Mouse (Mus musculus) heart, embryonic 15.5 days (tissue): ENCODE data around the gene Gpr55. TPM values are rescaled to one million over a fixed set of nuclear protein-coding genes. Genes with fewer than 3 reads are reported as not detected.
A peak's percentile ranks its signal among the peaks of the same experiment; 100 is the strongest.

Source experiments
- ATAC-seq: fragments of 200-750 bp; cut with Nextera tagmentation; replicated peaks from 2 replicates; pipeline ENCODE4 v1.8.0; 2017; ENCODE audit warnings: low read depth, moderate TSS enrichment; ENCODE audit not compliant: insufficient number of reproducible peaks, insufficient read depth, low FRiP score
- H3K27ac ChIP-seq: fragments of 300-500 bp; sonication (generic); 2 replicates; pipeline ENCODE4 v1.5.1; 2015; ENCODE audit warnings: mild to moderate bottlenecking, inconsistent platforms
- H3K27me3 ChIP-seq: fragments of 300-500 bp; sonication (generic); 2 replicates; pipeline ENCODE4 v1.6.1; 2015; ENCODE audit warnings: inconsistent platforms
- H3K36me3 ChIP-seq: fragments of 300-500 bp; sonication (generic); 2 replicates; pipeline ENCODE4 v1.6.1; 2015; ENCODE audit warnings: mild to moderate bottlenecking, inconsistent platforms
- H3K4me1 ChIP-seq: fragments of 300-500 bp; sonication (generic); replicated peaks from 2 replicates; pipeline ENCODE4 v1.6.1; 2015; ENCODE audit warnings: inconsistent platforms
- H3K4me2 ChIP-seq: fragments of 300-500 bp; sonication (generic); 2 replicates; pipeline ENCODE4 v1.6.1; 2015; ENCODE audit warnings: inconsistent platforms, mild to moderate bottlenecking, moderate library complexity
- H3K4me3 ChIP-seq: fragments of 300-500 bp; sonication (generic); 2 replicates; pipeline ENCODE4 v1.5.1; 2015; ENCODE audit warnings: mild to moderate bottlenecking, inconsistent platforms
- H3K9ac ChIP-seq: fragments of 300-500 bp; sonication (generic); 2 replicates; pipeline ENCODE4 v1.6.1; 2015; ENCODE audit warnings: mild to moderate bottlenecking, inconsistent platforms
- H3K9me3 ChIP-seq: fragments of 300-500 bp; sonication (generic); replicated peaks from 2 replicates; pipeline ENCODE4 v1.6.1; 2016; ENCODE audit warnings: inconsistent platforms
- WGBS: fragments of 180-500 bp; shearing (Covaris S2); methylation state at CpG from one replicate; pipeline ENCODE4 v1.1.7; 2015; ENCODE audit warnings: mixed read lengths; 5-methylcytosine and 5-hydroxymethylcytosine counted together
- polyA plus RNA-seq: library from polyadenylated mRNA; unstranded; fragments of >200 nt; fragmentation: Nextera tagmentation; extraction: Ambion mirVana; gene quantifications from 2 replicates; pipeline ENCODE4 v1.2.1, GENCODE M21; 2015

The Gpr55 gene
- polyA plus RNA-seq, 1 experiment from 2014 or later: 0.06 TPM

DNA sequence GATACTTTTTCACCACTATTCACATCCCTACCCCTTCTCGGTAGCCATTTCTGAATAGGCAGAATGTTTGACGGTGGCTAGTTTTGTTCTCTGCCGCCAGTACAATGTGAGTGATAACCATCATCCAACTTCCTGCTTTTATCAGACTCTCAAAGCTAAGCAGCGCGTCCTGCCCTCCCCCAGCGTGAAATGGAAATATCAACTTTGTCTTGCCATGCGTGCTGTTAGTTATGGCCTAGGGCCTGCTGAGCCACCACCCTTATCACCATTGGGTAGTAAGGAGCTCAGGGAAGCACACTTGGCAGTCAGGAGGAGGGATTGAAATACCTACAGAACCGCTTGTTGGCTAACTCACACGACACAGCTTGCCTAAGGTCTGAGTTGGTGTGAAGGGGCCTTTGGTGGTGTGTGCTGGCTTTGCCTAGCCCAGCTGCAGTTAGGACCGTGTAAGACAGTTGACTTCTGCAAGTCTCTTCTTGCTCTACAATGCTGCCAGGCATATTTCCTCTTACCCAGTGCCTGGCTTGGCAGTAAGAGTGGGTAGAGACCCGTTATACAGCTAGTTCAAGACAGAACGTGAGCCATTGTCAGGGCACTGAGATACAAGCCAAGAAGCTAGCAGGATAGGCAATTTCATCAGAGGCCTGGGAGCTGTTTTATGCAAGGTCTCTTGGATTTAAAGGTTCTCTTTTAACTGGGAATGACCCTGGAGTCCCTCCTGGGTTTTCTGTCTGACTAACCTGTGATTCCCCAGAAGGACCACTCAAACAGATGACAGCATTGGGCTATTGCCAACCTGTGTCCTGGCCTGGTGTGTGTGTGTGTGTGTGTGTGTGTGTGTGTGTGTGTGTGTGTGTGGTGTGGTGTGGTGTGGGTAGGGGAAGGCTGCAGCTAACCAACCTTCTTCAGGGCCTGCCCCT, 63.8 kb downstream of the Gpr55 start:
- no peaks in the 10 kb centered on the region for H3K9me3 ChIP-seq
- 43% methylated on average over 12 of the region's 12 CpGs for WGBS
- 0 out of 2 replicates have a peak overlapping the region, but pooled peaks have one; percentile 13 for H3K9ac ChIP-seq
- H3K27ac ChIP-seq: peak overlapping the region; percentile 67
- H3K4me1 ChIP-seq: peaks cover 73% of the 10 kb centered on the region
- H3K4me3 ChIP-seq: no peak overlapping the region
- no peaks in the 10 kb centered on the region for H3K27me3 ChIP-seq
- ATAC-seq: no peak
- no peaks in the 10 kb centered on the region for H3K36me3 ChIP-seq
- peak overlapping the region; percentile 85 for H3K4me2 ChIP-seq

DNA sequence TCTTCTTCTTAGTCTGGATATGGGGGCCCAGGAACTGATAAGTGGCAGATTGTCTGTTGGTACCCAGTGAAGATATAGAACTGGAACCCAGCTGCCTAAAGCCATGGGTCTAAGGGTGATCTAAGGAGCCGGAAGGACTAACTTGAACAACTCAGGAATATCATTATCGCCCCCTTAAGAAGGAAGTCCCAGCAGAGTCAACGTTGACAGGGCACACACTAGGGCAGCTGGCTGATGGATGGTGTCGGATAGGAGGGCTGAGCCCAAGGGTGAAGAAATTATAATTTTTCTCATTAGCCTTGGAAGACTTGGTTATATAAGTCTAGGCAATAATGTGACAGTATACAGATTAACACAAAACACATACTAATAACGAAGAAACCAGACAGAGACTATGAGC, 64.7 kb downstream of the Gpr55 start:
- 71% methylated on average over 5 of the region's 5 CpGs for WGBS
- Histone ChIP-seq H3K27me3 (no peaks in the 10 kb centered on the region), H3K4me3 (peak overlapping the region; percentile 72), H3K4me1 (peaks cover 65% of the 10 kb centered on the region), H3K9ac (peak overlapping the region; percentile 77; the same call in 1 of the 2 replicates), H3K9me3 (no peaks in the 10 kb centered on the region), H3K27ac (peak overlapping the region; percentile 85; the same call in 1 of the 2 replicates), H3K4me2 (peak overlapping the region; percentile 85), H3K36me3 (no peaks in the 10 kb centered on the region)
- ATAC-seq: no peak

GRCm38 (mm10) chr1:85895391-85895837, 65.4 kb downstream of the Gpr55 start:
- 8% methylated on average over 15 of the region's 15 CpGs for WGBS
- no peaks in the 10 kb centered on the region for H3K9me3 ChIP-seq
- peaks cover 58% of the 10 kb centered on the region for H3K4me1 ChIP-seq
- no peaks in the 10 kb centered on the region for H3K36me3 ChIP-seq
- H3K27ac ChIP-seq: peak overlapping the region; percentile 85
- H3K9ac ChIP-seq: peak overlapping the region; percentile 77
- peak overlapping the region; percentile 72 for H3K4me3 ChIP-seq
- H3K27me3 ChIP-seq: no peaks in the 10 kb centered on the region
- peak overlapping the region; percentile 85 for H3K4me2 ChIP-seq
- peak; percentile 66 for ATAC-seq

DNA sequence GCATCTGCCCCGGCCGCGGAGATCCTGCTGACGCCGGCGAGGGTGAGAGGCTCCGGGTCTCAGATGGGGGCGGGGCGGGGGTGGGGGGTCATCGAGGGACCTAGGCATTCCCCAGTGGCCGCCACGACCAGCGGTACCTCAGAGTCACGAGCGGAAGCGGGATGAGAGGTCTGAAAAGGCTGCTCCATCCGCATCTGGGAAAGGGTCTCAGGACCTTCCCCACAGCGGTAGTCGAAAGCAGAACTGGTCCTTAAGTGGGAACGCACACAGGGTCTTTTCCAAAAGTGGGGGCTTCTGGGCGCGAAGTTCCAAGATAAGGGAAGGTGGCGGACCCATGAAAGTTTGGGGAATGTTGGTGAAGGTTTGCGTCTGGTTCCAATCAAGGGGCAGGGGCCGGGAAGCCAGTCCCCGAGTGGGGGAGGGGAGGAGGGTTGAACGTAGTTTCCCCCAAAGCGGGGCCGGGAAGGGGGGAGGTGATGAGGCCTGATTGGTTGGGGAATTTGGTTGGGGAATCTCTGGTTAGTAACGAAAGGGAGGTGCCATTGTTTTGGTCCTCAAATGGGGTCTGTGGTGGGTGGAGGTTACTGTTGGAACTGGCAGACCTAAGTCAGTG, 66.0 kb downstream of the Gpr55 start:
- Histone ChIP-seq H3K9me3 (no peaks in the 10 kb centered on the region), H3K4me1 (peaks cover 52% of the 10 kb centered on the region), H3K36me3 (no peaks in the 10 kb centered on the region), H3K27me3 (no peaks in the 10 kb centered on the region), H3K27ac (peak overlapping the region; percentile 85), H3K9ac (peak overlapping the region; percentile 77), H3K4me2 (peak overlapping the region; percentile 85), H3K4me3 (peak overlapping the region; percentile 72)
- ATAC-seq: no peak; the same call in 1 of the 2 replicates
- WGBS: under 1% methylated on average over 30 of the region's 30 CpGs

DNA sequence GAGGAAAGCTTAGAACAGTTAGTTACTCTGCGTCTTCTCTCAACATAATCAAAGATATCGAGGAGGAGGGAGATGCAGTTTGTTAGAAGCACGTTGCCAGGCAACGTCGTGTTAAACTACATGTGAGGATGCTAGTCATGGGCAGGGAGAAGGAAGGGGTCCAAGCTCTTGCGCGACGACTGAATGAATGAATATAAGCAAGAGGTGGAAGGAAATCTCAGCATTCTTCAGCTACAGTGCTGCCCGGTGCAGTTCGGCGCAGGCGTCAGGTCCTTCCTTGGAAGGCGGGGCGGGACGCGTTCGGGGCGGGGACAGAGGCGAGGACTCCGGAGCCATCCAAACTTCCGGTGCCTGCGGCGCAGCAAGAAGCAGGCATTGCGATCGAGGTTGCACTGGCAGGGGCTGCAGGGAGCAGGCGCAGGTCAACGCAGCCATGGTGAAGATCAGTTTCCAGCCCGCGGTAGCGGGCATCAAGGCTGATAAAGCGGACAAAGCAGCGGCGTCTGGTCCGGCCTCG, 66.5 kb downstream of the Gpr55 start, which contains the start of gene Itm2c:
Gene Itm2c (plus strand): TSS at position 51 of the 517 bp plus-strand sequence.
- Histone ChIP-seq H3K9me3 (no peaks in the 10 kb centered on the region), H3K27ac (peak within 1 kb of the TSS; percentile 85), H3K4me1 (peaks cover 47% of the 10 kb centered on the region), H3K4me2 (peak within 1 kb of the TSS; percentile 85), H3K27me3 (no peaks in the 10 kb centered on the region), H3K9ac (peak within 1 kb of the TSS; percentile 77), H3K36me3 (no peaks in the 10 kb centered on the region), H3K4me3 (peak within 1 kb of the TSS; percentile 72)
- peak; percentile 74 for ATAC-seq
- under 1% methylated on average over 35 of the region's 35 CpGs for WGBS

Other genes with a start within 250 kb of the Gpr55 start
- 1.1 and 1.7 TPM in 2 replicates for gene A630001G21Rik, start 182.4 kb downstream of the Gpr55 start, polyA plus RNA-seq
- gene Cab39, start 167.6 kb downstream of the Gpr55 start, polyA plus RNA-seq: 21.9 and 25.2 TPM in 2 replicates
- 181 and 231 TPM in 2 replicates for gene Itm2c, start 66.7 kb downstream of the Gpr55 start, polyA plus RNA-seq
- gene 4933407L21Rik, start 32.5 kb downstream of the Gpr55 start, polyA plus RNA-seq: 0.04 and 0.18 TPM in 2 replicates
- gene Spata3, start 55.8 kb upstream of the Gpr55 start, polyA plus RNA-seq: not detected in 2 replicates
- gene 2810459M11Rik, start 84.9 kb upstream of the Gpr55 start, polyA plus RNA-seq: 0.28 and 0.36 TPM in 2 replicates
- gene Psmd1, start 103.4 kb upstream of the Gpr55 start, polyA plus RNA-seq: 113 and 125 TPM in 2 replicates
- 0.16 and 0.23 TPM in 2 replicates for gene Htr2b, start 151.0 kb upstream of the Gpr55 start, polyA plus RNA-seq
- gene Gm21972, start 172.6 kb upstream of the Gpr55 start, polyA plus RNA-seq: 0.26 TPM in 1 of 2 replicates, not detected in the other
- gene Armc9, start 193.8 kb upstream of the Gpr55 start, polyA plus RNA-seq: 9.1 and 15.0 TPM in 2 replicates